Mouse (Mus musculus): ENCODE measurements around the gene Rpl35a. TPM values are rescaled to one million over a fixed set of nuclear protein-coding genes. Genes with fewer than 3 reads are reported as not detected.

The Rpl35a gene
- polyA plus RNA-seq, 1 experiment = 198 TPM

DNA sequence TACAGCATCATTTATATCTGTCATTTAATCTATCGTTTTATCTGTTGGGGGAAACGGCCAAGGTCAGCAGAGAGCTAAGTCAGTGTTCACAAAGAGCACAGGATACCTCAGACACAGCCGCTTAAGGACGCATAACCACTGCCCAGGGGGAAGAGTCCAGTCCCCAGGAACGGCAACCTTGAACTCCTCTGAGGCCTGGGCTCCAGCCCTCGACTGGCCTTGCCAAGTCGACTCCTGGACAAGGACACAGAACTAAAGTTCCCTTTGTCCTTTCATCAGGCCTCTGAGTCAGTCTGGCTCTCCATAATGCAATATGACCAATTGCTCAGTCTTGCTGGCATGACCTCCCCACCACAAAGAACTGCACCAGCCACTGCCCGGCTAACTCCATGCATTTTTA lies 29.4 kb downstream of the Rpl35a start:
- Histone ChIP-seq H3K27me3 (ENCODE audit: control insufficient read depth, insufficient read depth, low read length) (no peaks in the 10 kb centered on the region), H3K27ac (ENCODE audit: insufficient read depth, low read length) (no peak overlapping the region), H3K4me1 (ENCODE audit: control insufficient read depth, insufficient read depth, insufficient read length) (no peaks in the 10 kb centered on the region), H3K4me3 (ENCODE audit: extremely low read depth, insufficient read depth, insufficient read length) (no peak overlapping the region), H3K36me3 (ENCODE audit: control insufficient read depth, insufficient read depth, low read length) (no peaks in the 10 kb centered on the region)
- DNase-seq (ENCODE audit: low read depth in 1 of 2, low spot score in 2 of 2) = no peak
- 89% methylated on average over 8 of the region's 8 CpGs for WGBS
- TF ChIP-seq CTCF (IDR thresholded peaks at IDR 0.05; ENCODE audit: extremely low read depth, insufficient read depth, insufficient read length, insufficient replicate concordance) (no peak), POLR2A (IDR thresholded peaks at IDR 0.05; ENCODE audit: low read depth, low read length) (no peak)

Other genes starting within 250 kb of the Rpl35a start
- gene Smbd1, start 246.0 kb upstream of the Rpl35a start, polyA plus RNA-seq (2012; rRNA removed) = not detected in 2 replicates
- 3.7 and 4.1 TPM in 2 replicates for gene Fyttd1, start 179.0 kb upstream of the Rpl35a start, polyA plus RNA-seq (2012; rRNA removed)
- 74.6 and 88.1 TPM in 2 replicates for gene Rubcn, start 178.7 kb upstream of the Rpl35a start, polyA plus RNA-seq (2012; rRNA removed)
- 16.9 and 20.1 TPM in 2 replicates for gene Lrch3, start 142.4 kb upstream of the Rpl35a start, polyA plus RNA-seq (2012; rRNA removed)
- 0.02 and 0.05 TPM in 2 replicates for gene Iqcg, start 235 bp upstream of the Rpl35a start, polyA plus RNA-seq (2012; rRNA removed)
- gene Lmln, start 6.1 kb downstream of the Rpl35a start, polyA plus RNA-seq (2012; rRNA removed) = 0.53 and 1.3 TPM in 2 replicates
- gene Osbpl11, start 128.6 kb downstream of the Rpl35a start, polyA plus RNA-seq (2012; rRNA removed) = 6.6 and 6.9 TPM in 2 replicates
- gene Snx4, start 195.0 kb downstream of the Rpl35a start, polyA plus RNA-seq (2012; rRNA removed) = 7.2 and 7.9 TPM in 2 replicates